Mouse (Mus musculus) macrophage (primary cell): ENCODE data around the gene Mars. TPM values are rescaled to one million over a fixed set of nuclear protein-coding genes. Genes with fewer than 3 reads are reported as not detected.
"Not testable (repeated sequence)": the region's sequence is repeated elsewhere in the genome, so short reads cannot be mapped to it uniquely, and the experiment has no call there.

Experiments
- H3K27ac ChIP-seq: fragments of 350-480 bp; formaldehyde crosslinking; 2 replicates; pipeline ENCODE4 v1.9.0; 2021
- H3K36me3 ChIP-seq: fragments of 350-480 bp; formaldehyde crosslinking; 2 replicates; pipeline ENCODE4 v1.9.0; 2021; ENCODE audit errors: inconsistent target
- H3K4me3 ChIP-seq: fragments of 350-480 bp; formaldehyde crosslinking; 2 replicates; pipeline ENCODE4 v1.9.0; 2021; ENCODE audit errors: inconsistent target
- H3K79me2 ChIP-seq: fragments of 350-480 bp; formaldehyde crosslinking; 2 replicates; pipeline ENCODE4 v1.9.0; 2021; ENCODE audit errors: inconsistent target
- WGBS: methylation state at CpG from one replicate; pipeline ENCODE4 v1.1.7; 2026; ENCODE audit warnings: inconsistent platforms; ENCODE audit not compliant: missing documents; 5-methylcytosine and 5-hydroxymethylcytosine counted together
- polyA plus RNA-seq: library from polyadenylated mRNA; stranded (reverse); fragments of 250-400 nt; gene quantifications from 3 replicates; pipeline ENCODE4 v1.2.4, GENCODE M21; 2018; ENCODE audit warnings: inconsistent platforms

Gene Mars
- polyA plus RNA-seq, 1 experiment from 2014 or later = 20.2 TPM

DNA sequence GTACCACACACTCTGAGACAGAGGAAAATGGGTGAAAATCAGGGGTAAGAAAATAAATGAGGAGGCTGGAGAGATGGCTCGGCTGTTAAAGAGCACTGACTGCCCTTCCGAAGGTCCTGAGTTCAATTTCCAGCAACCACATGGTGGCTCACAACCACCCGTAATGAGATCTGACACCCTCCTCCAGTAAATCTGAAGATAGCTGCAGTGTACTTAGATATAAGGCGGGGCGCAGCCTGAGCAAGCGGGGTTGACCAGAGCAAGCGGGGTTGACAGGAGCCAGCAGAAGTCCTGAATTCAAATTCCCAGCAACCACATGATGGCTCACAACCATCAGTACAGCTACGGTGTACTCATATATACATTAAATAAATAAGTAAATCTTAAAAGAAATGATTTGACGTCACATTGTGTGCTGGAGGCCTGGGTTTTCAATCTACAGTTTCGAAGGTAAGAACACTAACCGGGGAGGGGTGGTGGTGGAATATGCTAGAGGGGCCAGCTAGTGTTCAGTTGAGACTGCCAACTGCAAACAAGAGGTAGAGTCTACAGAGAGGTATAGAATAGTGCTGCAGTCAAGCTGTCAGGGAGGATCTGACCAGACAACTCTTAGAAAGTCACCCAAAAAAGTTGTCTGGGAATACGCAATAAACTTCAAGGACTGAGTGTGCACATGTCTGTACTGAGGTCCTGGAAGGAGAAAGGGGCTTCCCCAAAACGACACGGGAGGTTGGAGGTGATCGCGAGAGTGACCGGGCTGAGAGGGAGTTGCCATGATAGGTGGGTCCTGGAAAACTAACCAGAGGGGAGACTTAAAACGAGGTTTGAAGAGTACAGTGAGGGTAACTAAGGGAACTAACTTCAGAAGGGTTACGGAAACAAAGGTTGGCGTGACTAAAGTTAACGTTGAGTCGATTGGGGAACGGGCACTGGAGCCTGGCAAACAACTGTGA lies 787 bp downstream of the Mars start:
- H3K79me2 ChIP-seq = peaks cover 9% of the 10 kb centered on the region; the same call in 1 of the 2 replicates
- H3K27ac ChIP-seq = peak overlapping the region; percentile 77
- WGBS = 39% methylated on average over 21 of the region's 23 CpGs
- H3K4me3 ChIP-seq = peak overlapping the region; percentile 75
- peaks cover 26% of the 10 kb centered on the region for H3K36me3 ChIP-seq

DNA sequence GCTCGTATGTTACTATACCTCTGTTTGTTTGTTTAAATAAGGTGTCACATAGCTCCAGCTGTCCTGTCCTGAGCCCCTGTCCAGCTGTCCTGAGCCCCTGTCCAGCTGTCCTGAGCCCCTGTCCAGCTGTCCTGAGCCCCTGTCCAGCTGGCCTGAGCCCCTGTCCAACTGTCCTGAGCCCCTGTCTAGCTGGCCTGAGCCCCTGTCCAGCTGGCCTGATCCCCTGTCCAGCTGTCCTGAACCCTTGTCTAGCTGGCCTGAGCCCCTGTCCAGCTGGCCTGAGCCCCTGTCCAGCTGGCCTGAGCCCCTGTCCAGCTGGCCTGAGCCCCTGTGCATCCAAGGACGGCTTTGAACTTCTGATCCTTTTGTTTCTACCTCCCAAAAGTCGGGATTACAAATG lies 2.4 kb downstream of the Mars start:
- not testable (repeated sequence) for H3K4me3 ChIP-seq, H3K79me2 ChIP-seq, H3K27ac ChIP-seq
- 95% methylated on average over 3 of the region's 3 CpGs for WGBS
- H3K36me3 ChIP-seq = peaks cover 43% of the 10 kb centered on the region

DNA sequence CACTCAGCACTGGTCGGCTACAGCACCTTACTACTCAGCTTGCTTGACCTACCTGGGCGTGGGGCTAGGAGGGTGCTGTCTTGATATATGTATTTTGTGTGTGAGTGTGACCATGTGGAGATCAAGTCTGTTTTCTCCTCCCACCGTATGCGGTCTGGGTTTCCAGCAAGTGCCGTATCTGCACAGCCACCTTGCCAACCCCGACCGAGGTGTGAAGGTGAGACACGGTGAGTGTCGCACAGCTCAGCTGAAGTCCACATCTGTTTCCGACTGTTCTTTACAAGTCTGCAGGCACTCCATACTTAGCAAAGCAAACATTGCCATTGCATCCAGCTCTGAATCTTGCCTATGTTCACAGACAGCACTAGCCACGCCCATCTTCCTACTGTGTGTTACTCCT lies 8.4 kb downstream of the Mars start:
- WGBS = 97% methylated on average over 11 of the region's 11 CpGs
- Histone ChIP-seq H3K79me2 (no peaks in the 10 kb centered on the region), H3K27ac (no peak overlapping the region), H3K4me3 (no peak overlapping the region), H3K36me3 (peaks cover 73% of the 10 kb centered on the region)

DNA sequence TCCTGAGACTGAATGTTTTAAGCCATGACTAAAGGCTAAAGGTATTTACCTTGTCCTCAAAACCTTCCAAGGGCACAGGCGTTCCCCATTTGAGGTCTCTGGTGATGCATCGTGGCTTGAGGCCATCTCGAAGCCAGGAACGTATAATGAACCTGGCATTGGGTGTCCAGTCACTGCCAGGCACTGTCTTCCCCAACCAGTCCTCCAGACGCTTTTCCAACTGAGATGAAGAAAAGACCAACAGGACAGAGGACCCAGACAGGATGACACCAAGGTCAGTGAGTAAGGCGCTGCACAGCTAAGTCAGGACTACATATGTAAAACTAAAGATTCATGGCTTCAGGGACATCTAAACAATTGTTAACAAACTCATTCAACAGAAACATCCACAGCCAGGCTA lies 11.2 kb downstream of the Mars start:
- H3K79me2 ChIP-seq = peaks cover under 1% of the 10 kb centered on the region; the same call in 1 of the 2 replicates
- no peak overlapping the region for H3K4me3 ChIP-seq
- H3K36me3 ChIP-seq = peaks cover 71% of the 10 kb centered on the region
- 95% methylated on average over 6 of the region's 6 CpGs for WGBS
- H3K27ac ChIP-seq = no peak overlapping the region

DNA sequence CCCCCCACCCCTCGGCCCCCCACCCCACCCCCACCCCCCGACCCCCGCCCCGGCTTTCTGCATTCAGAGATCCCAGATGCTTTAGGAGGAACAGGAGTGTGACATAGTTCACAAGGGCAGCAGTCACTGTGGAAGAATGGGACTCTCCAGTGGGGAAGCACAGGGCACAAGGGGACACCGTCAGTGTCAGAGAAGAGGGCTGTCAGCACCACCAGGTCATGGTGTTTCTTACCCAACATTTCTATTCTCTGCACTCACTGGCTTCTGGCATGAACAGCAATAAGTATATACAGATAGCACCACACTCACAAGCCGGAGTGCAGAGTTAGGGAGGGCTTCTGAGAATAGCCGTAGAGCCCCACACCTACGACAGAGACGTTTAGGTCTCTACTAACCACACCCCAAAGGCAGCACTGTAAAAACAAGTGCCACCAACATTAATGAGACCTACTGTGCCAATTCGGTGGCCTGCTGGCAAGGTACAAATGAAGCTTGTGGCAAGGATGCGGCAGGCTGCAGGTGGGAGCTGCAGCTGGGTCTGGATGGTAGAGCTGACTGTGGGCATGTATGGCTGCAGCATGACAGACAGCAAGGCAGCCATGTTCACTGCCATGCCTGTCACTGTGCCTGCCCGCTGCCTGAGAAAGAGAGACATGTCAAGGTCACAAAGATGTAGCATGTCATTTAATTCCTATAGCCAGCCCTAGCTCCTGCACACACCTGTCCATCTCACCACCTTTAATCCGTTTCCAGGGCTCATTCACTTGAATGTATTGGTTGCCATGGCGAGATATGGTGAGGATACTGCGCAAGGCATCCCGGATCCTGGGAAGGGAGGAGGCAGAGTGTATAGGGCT lies 14.3 kb downstream of the Mars start:
- 94% methylated on average over 12 of the region's 16 CpGs for WGBS
- Histone ChIP-seq H3K27ac (no peak overlapping the region), H3K36me3 (peaks cover 60% of the 10 kb centered on the region), H3K79me2 (peaks cover 32% of the 10 kb centered on the region), H3K4me3 (no peak overlapping the region)

DNA sequence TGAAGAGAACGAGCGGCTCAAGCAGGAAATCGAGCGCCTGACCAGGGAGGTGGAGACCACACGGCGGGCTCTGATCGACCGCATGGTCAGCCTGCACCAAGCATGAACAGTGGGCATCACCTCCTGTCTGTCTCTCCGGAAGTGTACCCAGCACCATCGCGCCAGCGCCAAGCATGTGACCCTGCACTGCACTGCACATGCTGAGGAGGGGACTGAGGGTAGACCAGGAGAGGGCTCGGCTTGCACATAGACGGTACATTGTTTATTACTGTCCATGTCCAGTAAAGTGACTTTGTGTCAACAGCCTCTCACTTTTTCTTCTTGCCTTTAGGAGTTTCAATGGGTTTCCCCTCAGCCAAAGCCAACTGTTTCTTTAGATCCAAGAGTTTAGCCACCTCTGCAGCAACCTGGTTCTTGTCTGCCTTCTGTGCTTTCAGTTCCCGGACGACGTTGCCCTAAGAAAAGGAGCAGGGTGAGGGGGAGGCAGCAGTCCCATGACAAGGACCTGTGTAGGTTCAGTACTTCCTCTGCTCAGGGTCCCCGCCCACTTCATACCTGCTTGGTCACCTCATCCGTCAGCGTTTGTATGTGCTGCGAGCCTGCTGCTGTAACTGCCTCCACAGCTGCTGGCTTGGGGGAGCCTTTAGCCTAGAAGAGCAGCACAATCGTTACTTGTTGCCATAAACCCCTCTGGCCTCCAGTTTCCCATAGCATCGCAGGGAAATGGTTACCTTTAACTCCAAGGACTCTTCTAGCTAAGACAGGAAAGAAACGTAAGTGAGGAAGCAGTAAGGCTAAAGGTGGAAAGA lies 15.4 kb downstream of the Mars start:
- WGBS = 92% methylated on average over 24 of the region's 24 CpGs
- H3K4me3 ChIP-seq = no peak overlapping the region
- peaks cover 57% of the 10 kb centered on the region for H3K36me3 ChIP-seq
- no peak overlapping the region for H3K27ac ChIP-seq
- H3K79me2 ChIP-seq = peaks cover 42% of the 10 kb centered on the region

DNA sequence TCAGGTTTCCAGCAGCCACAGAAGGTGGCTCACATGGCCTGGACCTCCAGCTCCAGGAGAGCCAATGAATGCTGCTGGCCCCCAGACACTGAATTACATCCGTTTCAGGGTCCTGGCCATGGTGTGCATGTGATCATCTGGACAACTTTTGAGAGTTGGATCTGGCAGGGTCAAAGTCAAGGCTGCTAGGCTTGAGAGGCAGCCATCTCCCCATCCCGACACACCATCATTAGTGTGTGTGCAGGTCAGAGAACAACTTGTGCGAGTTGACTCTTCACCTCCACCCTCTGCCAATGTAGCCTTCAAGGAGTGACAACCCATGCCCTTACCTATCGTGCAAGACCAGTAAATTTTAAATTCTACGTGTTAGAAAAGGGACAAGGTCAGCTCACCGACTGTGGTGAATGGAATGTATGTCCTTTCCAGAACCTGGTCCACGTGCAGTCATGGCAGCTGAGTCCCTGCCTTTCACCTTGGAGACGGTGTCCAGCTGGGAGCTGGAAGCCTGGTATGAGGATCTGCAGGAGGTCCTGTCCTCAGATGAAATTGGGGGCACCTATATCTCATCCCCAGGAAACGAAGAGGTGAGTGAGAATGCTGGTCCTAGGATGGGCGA lies 16.6 kb downstream of the Mars start:
- no peak overlapping the region for H3K4me3 ChIP-seq
- WGBS = 95% methylated on average over 10 of the region's 10 CpGs
- H3K27ac ChIP-seq = no peak overlapping the region
- H3K79me2 ChIP-seq = peaks cover 48% of the 10 kb centered on the region
- peaks cover 51% of the 10 kb centered on the region for H3K36me3 ChIP-seq

DNA sequence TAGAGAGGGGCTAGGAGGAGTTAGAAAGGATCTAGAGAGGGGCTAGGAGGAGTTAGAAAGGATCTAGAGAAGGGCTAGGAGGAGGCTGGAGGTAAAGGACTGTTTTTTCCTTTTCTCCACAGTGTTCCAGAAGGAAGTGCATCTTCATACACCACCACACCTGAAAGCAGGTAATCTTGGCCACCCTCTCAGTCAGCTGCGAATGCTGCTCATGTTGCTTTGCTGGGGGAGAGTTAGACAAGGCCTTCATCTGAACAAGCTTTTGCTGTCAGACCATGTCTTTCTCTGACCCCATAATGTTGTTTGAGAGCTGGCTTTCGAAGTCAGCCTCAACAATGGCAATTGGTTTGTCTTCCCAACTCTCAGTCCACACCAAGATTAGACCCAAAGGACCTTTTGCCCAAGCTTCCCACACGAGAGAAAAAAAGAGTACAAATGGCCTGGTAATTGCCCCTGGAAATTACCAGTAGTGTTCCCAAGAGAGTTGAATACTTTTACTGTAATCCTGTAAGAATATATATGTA lies 17.9 kb downstream of the Mars start:
- Histone ChIP-seq H3K79me2 (peaks cover 48% of the 10 kb centered on the region), H3K4me3 (no peak overlapping the region), H3K36me3 (peaks cover 42% of the 10 kb centered on the region), H3K27ac (0 out of 2 replicates have a peak overlapping the region, but pooled peaks have one; percentile 97)
- WGBS = 86% methylated on average over 3 of the region's 3 CpGs

DNA sequence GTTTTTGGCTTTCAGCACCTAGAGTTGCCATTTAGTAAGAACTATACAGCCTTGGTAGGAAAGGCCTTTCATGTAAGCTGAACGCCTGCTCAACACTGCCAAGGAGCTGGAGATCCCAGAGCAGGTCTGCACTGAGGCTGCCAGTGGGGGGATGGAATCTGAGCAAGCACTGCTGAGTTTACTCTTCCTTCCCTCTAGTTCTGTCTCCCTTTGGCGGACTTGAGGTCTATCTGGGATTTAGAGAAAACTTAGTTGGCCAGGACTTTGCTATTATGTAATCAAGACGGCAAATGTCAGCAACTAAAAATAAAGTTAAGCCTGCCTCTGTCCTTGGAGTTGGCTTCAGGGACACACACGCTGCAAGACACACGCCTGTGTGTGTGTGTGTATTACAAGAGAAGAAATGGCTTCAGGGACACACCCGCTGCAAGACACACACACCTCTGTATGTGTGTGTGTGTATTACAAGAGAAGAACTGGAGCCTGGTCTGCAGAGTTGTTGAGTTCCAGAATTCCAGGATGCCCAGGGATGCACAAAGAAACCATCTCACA lies 18.5 kb downstream of the Mars start:
- H3K79me2 ChIP-seq = peaks cover 49% of the 10 kb centered on the region
- H3K4me3 ChIP-seq = peak overlapping the region; percentile 94
- peaks cover 42% of the 10 kb centered on the region for H3K36me3 ChIP-seq
- WGBS = 47% methylated on average over 6 of the region's 6 CpGs
- peak overlapping the region; percentile 97 for H3K27ac ChIP-seq

DNA sequence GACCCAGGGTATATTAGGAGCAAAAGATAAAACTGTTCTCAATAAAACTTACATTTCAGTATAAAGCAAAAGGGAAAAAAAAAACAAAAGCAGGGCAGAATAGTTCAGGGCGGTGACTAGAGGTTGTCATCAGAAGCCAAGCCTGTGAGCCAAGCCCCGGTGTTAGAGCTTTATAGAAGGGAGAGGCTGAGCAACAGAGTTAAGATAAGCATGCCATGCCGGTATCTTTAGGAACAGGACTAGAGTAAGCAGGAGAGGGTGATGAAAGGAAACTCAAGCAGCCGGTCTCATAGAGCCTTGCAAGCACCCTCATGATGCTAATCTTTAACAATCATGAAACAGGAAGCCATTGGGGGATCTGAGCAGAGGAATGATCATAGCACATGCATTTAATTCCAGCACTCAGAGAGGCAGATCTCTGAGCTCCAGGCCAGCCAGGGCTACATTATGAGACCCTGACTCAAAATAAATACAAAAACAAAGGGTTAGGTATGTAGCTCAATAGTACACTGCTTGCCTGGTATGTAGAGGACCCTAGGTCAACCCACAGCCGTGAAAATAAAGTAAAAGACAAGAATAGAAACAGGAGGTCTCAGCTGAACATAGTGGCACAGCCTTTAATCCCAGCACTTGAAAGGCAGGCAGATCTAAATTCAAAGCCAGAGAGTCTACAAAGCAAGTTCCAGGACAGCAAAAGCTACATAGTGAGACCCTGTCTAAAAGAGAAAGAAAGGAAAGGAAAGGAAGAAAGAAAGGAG lies 19.5 kb downstream of the Mars start:
- H3K27ac ChIP-seq = peak overlapping the region; percentile 97
- peak overlapping the region; percentile 94 for H3K4me3 ChIP-seq
- peaks cover 37% of the 10 kb centered on the region for H3K36me3 ChIP-seq
- 15% methylated on average over 5 of the region's 5 CpGs for WGBS
- peaks cover 59% of the 10 kb centered on the region for H3K79me2 ChIP-seq

DNA sequence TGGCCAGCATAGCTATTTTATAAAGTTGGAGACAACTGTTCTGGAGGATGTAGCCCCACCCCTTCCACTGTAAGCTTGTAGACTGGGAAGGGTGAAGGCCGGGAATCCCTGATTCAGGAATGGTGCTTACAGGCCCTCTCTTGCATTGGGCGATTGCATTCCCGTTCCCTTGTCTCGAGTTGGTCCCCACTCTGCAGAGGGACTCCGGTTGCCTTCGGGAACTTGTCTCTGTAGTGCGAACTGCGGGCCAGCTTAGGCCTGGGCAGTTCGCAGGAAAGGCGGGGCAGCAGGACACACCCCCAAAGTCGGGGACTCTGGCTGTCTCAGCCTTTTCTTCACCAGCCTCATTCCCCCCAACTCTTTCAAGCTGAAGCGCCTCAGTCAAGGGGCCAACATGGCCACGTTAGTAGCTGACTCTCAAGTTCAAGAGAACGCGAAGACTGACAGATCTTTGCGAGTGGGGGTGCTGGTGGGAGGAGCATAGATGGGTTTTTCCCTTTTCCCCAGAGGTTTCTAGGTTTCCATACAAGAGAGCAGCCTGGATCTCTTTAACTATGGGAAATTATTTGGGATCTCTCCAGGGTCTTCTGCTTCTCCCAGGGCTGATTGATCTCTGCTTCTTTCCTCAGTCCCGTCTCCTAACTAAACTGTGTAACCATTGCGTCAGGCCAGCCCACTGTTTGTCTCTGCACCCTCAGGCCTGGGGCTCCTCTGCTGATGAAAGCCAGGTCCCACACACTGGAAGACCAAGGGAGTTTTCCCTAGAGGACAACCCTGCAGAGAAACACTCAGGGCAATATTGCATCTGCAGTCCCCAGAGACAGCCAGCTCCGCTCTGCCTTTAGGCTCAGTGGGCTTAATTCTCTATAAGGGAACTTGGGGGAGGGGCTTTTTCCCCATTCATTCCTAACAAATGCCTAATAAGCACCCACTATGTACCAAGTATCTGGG lies 20.4 kb downstream of the Mars start:
- Histone ChIP-seq H3K4me3 (peak overlapping the region; percentile 94), H3K36me3 (peaks cover 37% of the 10 kb centered on the region), H3K27ac (peak overlapping the region; percentile 97), H3K79me2 (peaks cover 67% of the 10 kb centered on the region)
- WGBS = 4% methylated on average over 19 of the region's 19 CpGs

DNA sequence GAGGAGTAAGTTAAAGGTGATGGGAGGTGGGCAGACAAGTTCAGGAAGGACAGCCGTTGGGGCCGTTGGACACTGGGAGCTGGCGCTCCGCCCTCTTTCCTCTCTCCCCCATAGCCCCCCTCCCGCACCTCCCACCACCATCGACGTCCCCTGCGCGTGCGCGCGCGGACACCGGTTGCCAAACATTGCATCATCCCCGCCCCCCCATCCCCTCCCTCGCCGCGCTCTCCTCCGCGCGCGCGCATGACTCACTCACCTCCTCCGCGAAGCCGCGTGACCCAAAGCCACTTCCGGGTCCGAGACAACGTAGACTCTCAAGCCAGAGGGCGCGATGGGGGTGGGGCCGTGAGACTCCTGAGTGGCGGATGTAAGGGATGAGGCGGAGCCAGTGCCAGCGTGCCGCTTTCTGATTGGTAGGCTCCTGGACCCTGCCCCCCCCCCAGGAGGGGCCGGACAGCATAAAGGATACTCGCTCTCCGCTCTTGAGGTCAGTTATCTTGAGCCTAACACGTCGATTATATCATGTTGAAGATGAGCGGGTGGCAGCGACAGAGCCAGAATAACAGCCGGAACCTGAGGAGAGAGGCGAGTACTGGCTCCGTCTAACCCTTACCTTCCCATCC lies 21.2 kb downstream of the Mars start:
- H3K36me3 ChIP-seq = peaks cover 31% of the 10 kb centered on the region

More for the DNA sequence above, 21.2 kb downstream of the Mars start:
- WGBS = 2% methylated on average over 45 of the region's 47 CpGs
- Histone ChIP-seq H3K4me3 (peak overlapping the region; percentile 94), H3K27ac (peak overlapping the region; percentile 99), H3K79me2 (peaks cover 75% of the 10 kb centered on the region)
